Mouse (Mus musculus): ENCODE data around the gene Vwa8.

Vwa8 gene

GRCm38 (mm10) chr14:79226056-79226455, 377.2 kb downstream of the Vwa8 start:
- CTCF ChIA-PET: no interaction called here

- CTCF ChIA-PET: no interaction called here
Observed at GRCm38 (mm10) chr14:79226741-79227140, 377.9 kb downstream of the Vwa8 start.

GRCm38 (mm10) chr14:79227955-79228354, 379.1 kb downstream of the Vwa8 start:
- CTCF ChIA-PET: no interaction called here

GRCm38 (mm10) chr14:79231677-79232076, 382.8 kb downstream of the Vwa8 start:
- CTCF ChIA-PET: no interaction called here

- CTCF ChIA-PET: no interaction called here
Observed at GRCm38 (mm10) chr14:79233697-79234096, 384.8 kb downstream of the Vwa8 start.

- CTCF ChIA-PET: no interaction called here
Observed at GRCm38 (mm10) chr14:79234513-79234912, 385.7 kb downstream of the Vwa8 start.

- CTCF ChIA-PET: no interaction called here
Observed at GRCm38 (mm10) chr14:79235157-79235556, 386.3 kb downstream of the Vwa8 start.

GRCm38 (mm10) chr14:79236261-79236660, 387.4 kb downstream of the Vwa8 start:
- CTCF ChIA-PET: no interaction called here

GRCm38 (mm10) chr14:79239402-79239801, 390.6 kb downstream of the Vwa8 start:
- CTCF ChIA-PET: no interaction called here

- CTCF ChIA-PET: no interaction called here
Observed at GRCm38 (mm10) chr14:79241057-79241570, 392.3 kb downstream of the Vwa8 start.

GRCm38 (mm10) chr14:79241656-79242385, 393.0 kb downstream of the Vwa8 start:
- CTCF ChIA-PET: no interaction called here

GRCm38 (mm10) chr14:79242386-79242720, 393.5 kb downstream of the Vwa8 start:
- CTCF ChIA-PET: no interaction called here

- CTCF ChIA-PET: no interaction called here
Observed at GRCm38 (mm10) chr14:79243038-79243883, 394.4 kb downstream of the Vwa8 start.

GRCm38 (mm10) chr14:79244571-79244970, 395.7 kb downstream of the Vwa8 start:
- CTCF ChIA-PET: no interaction called here

GRCm38 (mm10) chr14:79251727-79252285, 403.0 kb downstream of the Vwa8 start:
- CTCF ChIA-PET: no interaction called here
